Mouse (Mus musculus) embryo, embryonic 9.5 days (tissue): ENCODE measurements around the gene Trabd2b.

Experiments
- DNase-seq: peaks from one replicate; pipeline ENCODE4 v3.0.0-alpha.2; 2017; ENCODE audit errors: extremely low spot score

The Trabd2b gene

GRCm38 (mm10) chr4:114540031-114540430 is 133.5 kb downstream of the Trabd2b start:
- DNase-seq: no peak

GRCm38 (mm10) chr4:114541221-114541620 is 134.7 kb downstream of the Trabd2b start:
- DNase-seq: no peak

DNA sequence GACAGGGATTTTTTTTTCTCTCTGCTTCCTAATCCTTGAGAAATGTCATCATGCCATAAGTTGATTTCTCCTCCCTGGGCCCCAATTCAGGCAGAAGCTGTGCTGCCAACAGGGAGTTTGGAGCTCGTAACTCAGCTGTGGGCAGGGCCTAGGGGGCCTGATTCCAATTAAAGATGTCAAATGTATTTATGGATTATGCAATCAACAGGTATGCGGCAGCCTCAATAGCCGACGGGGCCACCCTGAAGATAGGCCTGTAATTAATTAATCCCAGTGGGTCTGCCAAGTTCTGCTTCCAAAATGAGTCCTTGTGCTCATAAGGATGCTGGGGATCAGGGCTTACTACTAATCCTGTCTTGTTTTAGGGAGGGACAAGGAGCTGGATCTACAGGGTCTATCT is 135.6 kb downstream of the Trabd2b start:
- DNase-seq: no peak

DNA sequence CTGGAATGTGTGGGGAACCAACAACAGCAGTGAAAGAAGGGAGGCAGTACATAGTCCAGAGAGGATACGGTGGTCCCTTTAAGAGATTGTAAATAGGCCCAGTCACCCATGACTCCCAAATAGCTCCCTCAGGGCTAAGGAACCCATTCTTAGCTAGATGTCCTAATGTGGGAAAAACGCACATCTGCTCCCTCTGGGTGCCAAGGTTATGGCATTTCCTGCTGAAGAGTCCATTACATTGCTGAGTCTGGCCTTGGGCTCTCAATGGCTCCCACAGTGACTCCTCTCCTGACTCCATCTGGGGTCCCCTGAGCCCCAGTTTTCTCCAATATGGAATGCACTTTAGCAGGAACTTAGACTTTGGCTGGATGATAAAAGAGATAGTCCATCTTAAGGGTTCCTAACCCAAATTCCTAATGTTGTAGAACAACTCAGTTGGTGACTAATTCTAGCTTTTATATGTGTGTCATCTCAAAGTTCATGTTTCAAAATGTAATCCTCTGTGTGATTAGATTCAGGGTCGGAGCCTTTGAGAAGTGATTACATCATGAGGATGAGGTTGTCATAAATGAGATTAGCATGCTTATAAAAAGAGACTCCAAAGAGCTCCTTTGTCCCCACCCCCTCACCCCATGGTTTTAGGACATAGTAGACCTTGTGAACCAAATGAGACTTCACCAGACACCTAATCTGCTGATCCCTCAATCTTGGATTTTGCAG is 139.1 kb downstream of the Trabd2b start:
- DNase-seq: no peak

GRCm38 (mm10) chr4:114547658-114548448 is 141.3 kb downstream of the Trabd2b start:
- no peak for DNase-seq

DNA sequence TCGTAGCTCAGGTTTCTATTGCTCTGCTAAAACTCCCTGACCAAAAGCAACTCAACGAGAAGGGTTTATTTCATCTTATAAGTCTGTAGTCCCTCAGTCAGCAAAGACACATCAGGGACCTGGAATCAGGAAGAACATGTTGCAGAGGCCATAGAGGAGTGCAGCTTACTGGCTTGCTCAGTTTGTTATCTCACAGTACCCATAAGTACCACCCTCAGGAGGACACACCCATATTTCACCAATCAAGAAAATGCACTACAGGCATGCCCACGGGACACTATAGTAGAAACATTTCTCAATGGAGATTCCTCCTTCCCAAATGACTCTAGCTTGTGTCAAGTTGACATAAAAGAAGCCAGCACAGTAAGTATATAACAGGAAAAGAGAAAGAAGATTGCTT is 143.0 kb downstream of the Trabd2b start:
- no peak for DNase-seq

DNA sequence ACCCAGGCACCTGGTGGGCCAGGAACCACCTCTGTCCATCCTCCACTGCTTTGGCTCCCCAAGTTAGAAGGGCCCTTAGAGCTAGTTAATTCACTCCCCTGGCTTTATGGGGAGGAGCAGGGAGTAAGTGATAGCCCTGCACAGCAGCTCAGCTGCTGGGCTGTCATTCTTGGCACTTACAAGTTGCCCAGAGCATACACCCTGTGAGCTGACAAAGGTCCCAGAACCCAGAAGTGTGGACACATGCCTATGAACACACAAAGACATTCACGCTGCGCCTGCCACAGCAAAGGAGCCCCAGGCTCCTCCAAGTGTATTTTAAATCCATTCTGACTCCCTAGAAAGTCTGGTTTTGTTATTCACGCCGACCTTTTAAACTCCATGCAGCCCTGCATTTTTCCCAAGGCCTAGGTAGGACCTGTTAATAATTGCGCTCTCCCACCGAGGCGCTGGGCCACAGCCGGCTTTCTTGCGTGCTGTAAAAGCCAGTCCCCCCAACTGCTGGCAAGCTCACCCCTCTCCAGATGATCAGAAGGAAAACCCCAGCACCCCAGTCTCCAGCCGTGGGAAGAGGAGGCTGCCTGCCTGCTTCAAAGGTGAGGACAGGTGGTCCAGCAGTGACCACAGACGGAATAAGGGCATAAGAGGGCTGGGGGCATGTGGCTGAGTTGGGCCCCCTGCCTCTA is 144.1 kb downstream of the Trabd2b start:
- DNase-seq: no peak

DNA sequence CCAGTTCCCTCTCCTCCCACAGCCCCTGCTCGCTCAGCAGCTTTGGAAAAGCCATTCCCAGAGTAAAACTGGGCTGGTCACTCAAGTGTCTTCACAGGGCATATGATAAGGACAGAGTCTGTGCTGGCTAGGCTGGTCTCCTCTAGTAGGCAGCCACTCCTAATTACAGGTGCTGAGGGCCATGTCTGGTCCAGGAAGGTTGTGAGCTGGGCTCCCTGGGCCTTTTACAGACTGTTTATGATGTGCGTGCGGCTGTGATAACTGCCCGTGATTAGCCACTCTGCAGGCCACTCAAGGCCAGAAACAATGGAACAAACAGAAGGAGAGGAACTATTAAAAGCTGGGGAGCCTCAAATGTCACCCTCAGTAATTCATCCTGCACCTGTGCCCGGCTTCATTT is 150.4 kb downstream of the Trabd2b start:
- no peak for DNase-seq

- no peak for DNase-seq
Measured at GRCm38 (mm10) chr4:114557731-114558130, 151.2 kb downstream of the Trabd2b start.

DNA sequence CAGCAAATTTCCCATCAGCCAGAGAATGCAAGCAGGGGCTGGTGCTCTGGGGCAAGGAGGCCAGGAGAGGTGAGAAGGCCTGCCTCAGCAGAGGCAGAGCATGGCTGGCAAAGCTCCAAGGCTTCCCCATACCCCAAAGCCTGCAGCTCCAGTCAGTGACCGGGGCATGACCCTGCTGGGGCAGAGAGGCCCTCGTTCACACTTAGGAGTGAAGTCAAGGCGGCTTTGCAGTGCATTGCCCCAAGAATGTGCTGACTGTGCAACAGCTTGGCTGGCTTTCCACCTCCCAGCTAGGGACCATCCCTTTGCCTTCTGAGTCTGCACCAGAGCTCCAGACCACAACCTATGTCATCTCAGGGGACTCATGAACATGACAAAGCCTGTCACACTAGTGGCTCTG is 152.0 kb downstream of the Trabd2b start:
- peak; percentile 41 for DNase-seq

GRCm38 (mm10) chr4:114560638-114561216 is 154.2 kb downstream of the Trabd2b start:
- no peak for DNase-seq

GRCm38 (mm10) chr4:114564131-114564695 is 157.7 kb downstream of the Trabd2b start:
- no peak for DNase-seq

DNA sequence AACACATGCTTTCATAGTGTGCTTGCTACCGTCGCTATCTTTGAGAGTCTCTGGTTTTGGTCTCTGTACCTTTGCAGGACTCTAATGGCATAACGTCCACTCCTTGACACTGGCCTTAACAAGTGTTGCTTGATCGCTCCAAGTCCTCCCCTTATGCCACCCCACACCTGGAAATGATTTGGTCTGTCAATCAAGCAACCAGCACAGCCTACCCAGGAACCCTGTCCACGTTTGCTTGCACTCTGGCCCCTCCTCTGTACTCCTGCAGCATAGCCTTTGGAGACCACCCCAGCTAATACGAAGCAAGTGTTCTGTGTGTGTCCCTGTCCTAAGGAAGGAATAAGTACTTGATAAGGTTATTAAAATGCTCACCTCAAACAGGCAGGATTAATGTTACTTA is 161.1 kb downstream of the Trabd2b start:
- DNase-seq: peak; percentile 42

- DNase-seq: no peak
Measured at GRCm38 (mm10) chr4:114568081-114568605, 161.6 kb downstream of the Trabd2b start.

- no peak for DNase-seq
Measured at GRCm38 (mm10) chr4:114578153-114578950, 171.8 kb downstream of the Trabd2b start.

- DNase-seq: no peak
Measured at GRCm38 (mm10) chr4:114583546-114584144, 177.1 kb downstream of the Trabd2b start.

- no peak for DNase-seq
Measured at GRCm38 (mm10) chr4:114584686-114585085, 178.2 kb downstream of the Trabd2b start.

DNA sequence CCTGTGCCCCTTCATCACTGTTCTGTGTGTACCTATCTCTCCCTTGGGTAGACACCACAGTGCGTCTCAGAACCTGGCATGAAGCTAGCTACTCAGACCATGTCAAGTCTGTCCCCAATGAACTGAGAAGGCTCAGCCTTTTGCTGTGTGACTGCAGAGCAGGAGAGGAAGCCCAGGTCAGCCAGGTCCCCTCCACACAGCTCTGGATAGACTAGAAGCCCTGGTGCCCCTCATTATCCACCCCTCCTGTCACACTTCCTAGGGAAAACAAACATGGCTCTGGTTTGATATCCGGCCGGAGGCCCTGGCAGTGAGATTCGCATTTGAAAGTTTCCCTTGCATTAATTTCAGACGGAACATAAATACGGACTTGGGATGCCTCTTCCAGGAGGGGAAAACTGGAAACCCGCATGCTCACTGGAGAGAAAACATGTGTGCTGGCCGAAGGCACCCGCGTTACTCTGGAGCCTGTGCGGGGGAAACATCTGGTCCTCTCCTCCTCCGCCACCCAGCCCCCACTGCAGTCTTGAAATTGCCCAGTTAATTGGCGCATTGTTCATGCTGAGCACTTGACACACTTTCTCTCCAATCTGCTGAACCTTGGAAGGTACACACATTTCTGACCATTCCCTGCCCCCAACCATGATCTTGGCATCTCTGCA is 187.2 kb downstream of the Trabd2b start:
- peak; percentile 38 for DNase-seq

GRCm38 (mm10) chr4:114595188-114595701 is 188.7 kb downstream of the Trabd2b start:
- DNase-seq: no peak

DNA sequence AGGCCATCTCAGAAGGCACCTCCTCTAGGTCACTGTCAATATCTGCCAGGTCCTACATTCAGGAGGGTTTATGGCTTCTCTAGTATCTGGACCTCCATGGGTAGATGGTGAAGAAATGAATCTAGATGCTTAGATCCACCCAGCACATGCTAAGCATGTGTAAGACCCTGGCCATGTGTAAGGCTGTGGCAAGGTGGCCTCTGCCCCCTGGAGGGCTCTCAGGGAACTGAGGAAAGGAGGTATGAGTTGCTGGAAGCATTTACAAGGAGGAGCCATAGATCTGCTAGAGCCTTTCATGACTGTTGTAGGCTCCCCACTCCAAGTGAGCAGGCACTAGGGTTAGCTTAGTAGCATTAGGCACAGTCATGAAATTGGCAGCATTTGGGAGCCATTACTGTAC is 192.6 kb downstream of the Trabd2b start:
- peak; percentile 48 for DNase-seq
